Mouse (Mus musculus) embryonic facial prominence, embryonic 12.5 days (tissue): ENCODE measurements at regions not wholly inside any gene's neighbourhood (a gene's known extent, or its start where the extent isn't known, plus 50 kb on each side); places are given as distances from the start of the nearest gene placed in this dataset.

Experiments
- ATAC-seq: fragments of 200-750 bp; cut with Nextera tagmentation; 2 replicates; pipeline ENCODE4 v1.8.0; 2017; ENCODE audit not compliant: insufficient number of reproducible peaks, insufficient read depth, low FRiP score, low TSS enrichment
- H3K27ac ChIP-seq: fragments of 300-500 bp; sonication (generic); 2 replicates; pipeline ENCODE4 v1.5.1; 2016; ENCODE audit warnings: mild to moderate bottlenecking
- H3K27me3 ChIP-seq: fragments of 300-500 bp; sonication (generic); 2 replicates; pipeline ENCODE4 v1.6.1; 2016; ENCODE audit warnings: mild to moderate bottlenecking, moderate library complexity
- H3K36me3 ChIP-seq: fragments of 300-500 bp; sonication (generic); 2 replicates; pipeline ENCODE4 v1.6.1; 2016; ENCODE audit warnings: mild to moderate bottlenecking
- H3K4me1 ChIP-seq: fragments of 300-500 bp; sonication (generic); 2 replicates; pipeline ENCODE4 v1.6.1; 2016
- H3K4me2 ChIP-seq: fragments of 300-500 bp; sonication (generic); replicated peaks from 2 replicates; pipeline ENCODE4 v1.6.1; 2016; ENCODE audit warnings: mild to moderate bottlenecking, moderate library complexity
- H3K4me3 ChIP-seq: fragments of 300-500 bp; sonication (generic); 2 replicates; pipeline ENCODE4 v1.5.1; 2016; ENCODE audit warnings: mild to moderate bottlenecking
- H3K9ac ChIP-seq: fragments of 300-500 bp; sonication (generic); 2 replicates; pipeline ENCODE4 v1.6.1; 2016; ENCODE audit warnings: mild to moderate bottlenecking, moderate library complexity
- H3K9me3 ChIP-seq: fragments of 300-500 bp; sonication (generic); 2 replicates; pipeline ENCODE4 v1.6.1; 2016; ENCODE audit warnings: mild to moderate bottlenecking, moderate library complexity
- WGBS: fragments of 180-500 bp; shearing (Covaris S2); methylation state at CpG from one replicate; pipeline ENCODE4 v1.1.7; 2016; 5-methylcytosine and 5-hydroxymethylcytosine counted together

- 97% methylated on average over 5 of the region's 5 CpGs for WGBS
- no peak for ATAC-seq
- Histone ChIP-seq H3K4me3 (no peak overlapping the region), H3K4me2 (no peak overlapping the region), H3K27ac (no peak overlapping the region), H3K9ac (no peak overlapping the region), H3K27me3 (no peaks in the 10 kb centered on the region), H3K4me1 (peaks cover 15% of the 10 kb centered on the region), H3K9me3 (no peaks in the 10 kb centered on the region), H3K36me3 (no peaks in the 10 kb centered on the region)
Measured at GRCm38 (mm10) chr11:19438385-19438784, 419.6 kb upstream of the Meis1 start.

GRCm38 (mm10) chr11:19441936-19442335 lies 423.2 kb upstream of the Meis1 start:
- Histone ChIP-seq H3K4me2 (no peak overlapping the region), H3K36me3 (no peaks in the 10 kb centered on the region), H3K9me3 (no peaks in the 10 kb centered on the region), H3K4me3 (no peak overlapping the region), H3K27me3 (no peaks in the 10 kb centered on the region), H3K27ac (no peak overlapping the region), H3K9ac (no peak overlapping the region), H3K4me1 (no peaks in the 10 kb centered on the region)
- WGBS, result 47% methylated on average over 4 of the region's 4 CpGs
- no peak for ATAC-seq

GRCm38 (mm10) chr11:19455391-19456290 lies 436.9 kb upstream of the Meis1 start:
- no peaks in the 10 kb centered on the region for H3K27me3 ChIP-seq
- 85% methylated on average over 12 of the region's 12 CpGs for WGBS
- H3K9ac ChIP-seq, result no peak overlapping the region
- no peaks in the 10 kb centered on the region for H3K36me3 ChIP-seq
- no peak overlapping the region for H3K27ac ChIP-seq
- no peak for ATAC-seq
- no peak overlapping the region for H3K4me2 ChIP-seq
- no peaks in the 10 kb centered on the region for H3K4me1 ChIP-seq
- H3K4me3 ChIP-seq, result no peak overlapping the region
- H3K9me3 ChIP-seq, result no peaks in the 10 kb centered on the region

GRCm38 (mm10) chr11:19456577-19456976 lies 437.8 kb upstream of the Meis1 start:
- no peak overlapping the region for H3K9ac ChIP-seq
- no peaks in the 10 kb centered on the region for H3K9me3 ChIP-seq
- ATAC-seq, result no peak
- H3K4me1 ChIP-seq, result no peaks in the 10 kb centered on the region
- WGBS, result 69% methylated on average over 1 of the region's 1 CpGs
- H3K4me2 ChIP-seq, result no peak overlapping the region
- H3K4me3 ChIP-seq, result no peak overlapping the region
- no peak overlapping the region for H3K27ac ChIP-seq
- H3K36me3 ChIP-seq, result no peaks in the 10 kb centered on the region
- H3K27me3 ChIP-seq, result no peaks in the 10 kb centered on the region

- no peaks in the 10 kb centered on the region for H3K9me3 ChIP-seq
- WGBS, result 30% methylated on average over 6 of the region's 6 CpGs
- no peak for ATAC-seq
Measured at GRCm38 (mm10) chr11:19463730-19464358, 445.1 kb upstream of the Meis1 start.

GRCm38 (mm10) chr11:19468373-19468772 lies 449.6 kb upstream of the Meis1 start:
- ATAC-seq, result no peak
- Histone ChIP-seq H3K27ac (no peak overlapping the region), H3K4me3 (no peak overlapping the region), H3K4me2 (no peak overlapping the region), H3K4me1 (0 out of 2 replicates have a peak, but pooled peaks cover 3% of the 10 kb centered on the region), H3K9me3 (no peaks in the 10 kb centered on the region), H3K9ac (no peak overlapping the region), H3K36me3 (no peaks in the 10 kb centered on the region), H3K27me3 (no peaks in the 10 kb centered on the region)
- WGBS, result 71% methylated on average over 3 of the region's 3 CpGs

More at GRCm38 (mm10) chr11:19463730-19464358, 445.1 kb upstream of the Meis1 start:
- H3K27me3 ChIP-seq, result no peaks in the 10 kb centered on the region
- H3K27ac ChIP-seq, result no peak overlapping the region
- H3K4me2 ChIP-seq, result no peak overlapping the region
- H3K4me3 ChIP-seq, result no peak overlapping the region
- H3K9ac ChIP-seq, result no peak overlapping the region
- H3K36me3 ChIP-seq, result no peaks in the 10 kb centered on the region
- peaks cover 10% of the 10 kb centered on the region; the same call in 1 of the 2 replicates for H3K4me1 ChIP-seq

GRCm38 (mm10) chr11:19468803-19469202 lies 450.0 kb upstream of the Meis1 start:
- Histone ChIP-seq H3K9me3 (no peaks in the 10 kb centered on the region), H3K4me2 (no peak overlapping the region), H3K36me3 (no peaks in the 10 kb centered on the region), H3K4me1 (0 out of 2 replicates have a peak, but pooled peaks cover 3% of the 10 kb centered on the region), H3K27me3 (no peaks in the 10 kb centered on the region), H3K27ac (no peak overlapping the region), H3K9ac (no peak overlapping the region), H3K4me3 (no peak overlapping the region)
- 88% methylated on average over 3 of the region's 3 CpGs for WGBS
- no peak for ATAC-seq

- 91% methylated on average over 5 of the region's 5 CpGs for WGBS
- Histone ChIP-seq H3K9me3 (no peaks in the 10 kb centered on the region), H3K4me1 (0 out of 2 replicates have a peak, but pooled peaks cover 7% of the 10 kb centered on the region), H3K36me3 (no peaks in the 10 kb centered on the region), H3K9ac (no peak overlapping the region), H3K4me3 (no peak overlapping the region), H3K4me2 (no peak overlapping the region), H3K27ac (no peak overlapping the region), H3K27me3 (no peaks in the 10 kb centered on the region)
- ATAC-seq, result no peak
Measured at GRCm38 (mm10) chr11:19470648-19471341, 452.0 kb upstream of the Meis1 start.

- 41% methylated on average over 18 of the region's 18 CpGs for WGBS
- no peak for ATAC-seq
Measured at GRCm38 (mm10) chr11:19475068-19475786, 448.9 kb upstream of the Spred2 start.

GRCm38 (mm10) chr11:19493089-19493756 lies 431.0 kb upstream of the Spred2 start:
- Histone ChIP-seq H3K4me3 (no peak overlapping the region), H3K9me3 (no peaks in the 10 kb centered on the region), H3K4me2 (no peak overlapping the region), H3K36me3 (no peaks in the 10 kb centered on the region), H3K27me3 (no peaks in the 10 kb centered on the region), H3K4me1 (no peaks in the 10 kb centered on the region), H3K27ac (no peak overlapping the region), H3K9ac (no peak overlapping the region)
- 72% methylated on average over 2 of the region's 2 CpGs for WGBS
- ATAC-seq, result no peak

More at GRCm38 (mm10) chr11:19475068-19475786, 448.9 kb upstream of the Spred2 start:
- Histone ChIP-seq H3K4me2 (peak overlapping the region; percentile 32), H3K27ac (no peak overlapping the region), H3K9ac (no peak overlapping the region), H3K27me3 (no peaks in the 10 kb centered on the region), H3K4me3 (no peak overlapping the region), H3K9me3 (no peaks in the 10 kb centered on the region), H3K4me1 (0 out of 2 replicates have a peak, but pooled peaks cover 7% of the 10 kb centered on the region), H3K36me3 (no peaks in the 10 kb centered on the region)

- H3K27ac ChIP-seq, result no peak overlapping the region
- H3K4me1 ChIP-seq, result no peaks in the 10 kb centered on the region
- H3K9ac ChIP-seq, result no peak overlapping the region
- 90% methylated on average over 3 of the region's 3 CpGs for WGBS
- no peak overlapping the region for H3K4me3 ChIP-seq
- no peaks in the 10 kb centered on the region for H3K36me3 ChIP-seq
- ATAC-seq, result no peak
- H3K9me3 ChIP-seq, result no peaks in the 10 kb centered on the region
- no peak overlapping the region for H3K4me2 ChIP-seq
- no peaks in the 10 kb centered on the region for H3K27me3 ChIP-seq
Measured at GRCm38 (mm10) chr11:19521721-19522120, 402.5 kb upstream of the Spred2 start.
